Mouse (Mus musculus) testis, adult 2 months (tissue): ENCODE data around the gene Vash2.

Source experiments
- CTCF ChIP-seq: fragments of 200-500 bp; IDR thresholded peaks from 2 replicates; pipeline ENCODE4 v1.5.1; 2012; ENCODE audit warnings: low read depth, mild to moderate bottlenecking, inconsistent platforms, low read length, moderate library complexity; ENCODE audit not compliant: control insufficient read depth, insufficient read depth, insufficient replicate concordance
- POLR2A ChIP-seq: fragments of 200-500 bp; IDR thresholded peaks from 2 replicates; pipeline ENCODE4 v1.6.1; 2012; ENCODE audit warnings: low read depth, mild to moderate bottlenecking, inconsistent platforms, low read length, moderate library complexity; ENCODE audit not compliant: control insufficient read depth

DNA sequence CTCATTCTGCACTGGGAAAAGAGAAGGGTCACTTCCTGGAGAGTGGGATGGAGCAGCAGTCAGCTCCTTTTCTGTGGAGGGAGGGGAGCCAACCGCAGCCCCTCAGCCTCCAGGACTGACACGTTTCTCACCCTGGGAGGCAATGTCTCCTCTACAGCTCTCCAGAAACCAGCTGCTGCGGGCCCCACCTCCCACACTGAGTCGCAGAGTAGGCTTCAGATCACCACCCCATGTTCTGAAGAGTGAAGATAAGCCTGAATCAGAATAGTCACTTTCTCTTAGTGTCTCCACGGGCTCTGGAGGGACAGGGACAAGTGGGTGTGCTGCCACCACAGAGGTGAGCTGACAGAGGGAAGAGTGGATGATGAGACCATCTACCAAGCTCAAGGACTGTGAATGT, 20.3 kb downstream of the Vash2 start:
- no peak for TF ChIP-seq POLR2A
- TF ChIP-seq CTCF: no peak
